Mouse (Mus musculus): ENCODE data around the gene Smim24. TPM values are rescaled to one million over a fixed set of nuclear protein-coding genes. Genes with fewer than 3 reads are reported as not detected.

Smim24 gene
- total and polyA plus RNA-seq, 2 experiments from 2014 or later = 1.4 to 3.7 TPM

DNA sequence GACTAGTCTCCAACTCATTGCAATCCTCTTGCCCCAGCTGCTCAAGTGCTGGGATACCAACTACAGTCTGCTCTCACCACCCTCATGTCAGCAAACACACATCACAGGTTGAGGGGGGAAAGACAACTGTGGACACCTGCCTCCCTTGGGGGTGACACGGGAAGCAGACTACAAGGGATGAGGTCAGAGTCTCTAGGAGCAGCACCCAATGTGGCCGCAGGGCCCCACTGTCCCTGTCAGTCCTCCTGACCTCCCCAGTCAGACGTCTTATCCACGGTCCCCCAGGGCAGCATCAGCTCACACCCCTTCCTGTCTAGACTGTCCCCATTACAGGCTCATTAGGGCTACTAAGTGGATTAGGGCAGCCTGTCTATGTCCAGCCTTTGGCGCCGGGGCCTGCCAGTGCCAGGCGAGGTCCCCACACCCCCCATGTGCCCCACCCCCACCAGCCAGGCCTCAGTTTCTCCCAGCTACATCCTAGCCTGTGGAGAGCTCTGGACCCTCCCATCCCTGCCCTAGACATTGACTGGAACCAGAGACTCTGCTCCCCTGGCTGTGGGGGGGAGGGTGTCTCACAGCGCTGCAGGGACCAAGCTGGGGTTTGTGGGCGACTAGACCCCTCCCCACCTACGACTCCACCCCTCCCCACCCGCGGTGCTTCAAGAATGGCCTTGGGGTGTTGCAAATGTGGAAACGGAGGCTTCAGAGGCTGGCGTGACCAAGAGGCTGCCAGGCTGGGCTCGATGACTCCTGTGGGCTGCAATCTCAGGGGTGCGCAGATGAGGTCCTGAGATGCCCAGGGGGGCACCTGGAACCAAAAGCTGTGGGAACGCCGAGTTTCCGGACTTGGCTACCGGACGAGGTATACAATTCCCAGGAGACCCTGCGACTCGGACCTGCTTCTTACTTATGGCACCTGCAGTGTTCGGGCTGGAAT lies 13.9 kb downstream of the Smim24 start:
- ATAC-seq = no peak
- Histone ChIP-seq H3K9ac (replicated peaks; ENCODE audit: low read length) (no peak overlapping the region), H3K27me3 (ENCODE audit: insufficient read depth, low read length) (no peaks in the 10 kb centered on the region), H3K27ac (no peak overlapping the region), H3K9me3 (ENCODE audit: low read length) (no peaks in the 10 kb centered on the region), H3K4me3 (ENCODE audit: low read length) (no peak overlapping the region), H3K4me1 (ENCODE audit: insufficient read depth, low read length) (peaks cover 32% of the 10 kb centered on the region), H3K36me3 (ENCODE audit: insufficient read depth, low read length) (peaks cover 24% of the 10 kb centered on the region), H3K4me2 (ENCODE audit: low read depth, low read length) (peak overlapping the region; percentile 43)
- no peak for DNase-seq (ENCODE audit: low spot score)
- WGBS = 32% methylated on average over 24 of the region's 24 CpGs
- no peak for TF ChIP-seq CTCF (IDR thresholded peaks at IDR 0.05; ENCODE audit: low read depth)

DNA sequence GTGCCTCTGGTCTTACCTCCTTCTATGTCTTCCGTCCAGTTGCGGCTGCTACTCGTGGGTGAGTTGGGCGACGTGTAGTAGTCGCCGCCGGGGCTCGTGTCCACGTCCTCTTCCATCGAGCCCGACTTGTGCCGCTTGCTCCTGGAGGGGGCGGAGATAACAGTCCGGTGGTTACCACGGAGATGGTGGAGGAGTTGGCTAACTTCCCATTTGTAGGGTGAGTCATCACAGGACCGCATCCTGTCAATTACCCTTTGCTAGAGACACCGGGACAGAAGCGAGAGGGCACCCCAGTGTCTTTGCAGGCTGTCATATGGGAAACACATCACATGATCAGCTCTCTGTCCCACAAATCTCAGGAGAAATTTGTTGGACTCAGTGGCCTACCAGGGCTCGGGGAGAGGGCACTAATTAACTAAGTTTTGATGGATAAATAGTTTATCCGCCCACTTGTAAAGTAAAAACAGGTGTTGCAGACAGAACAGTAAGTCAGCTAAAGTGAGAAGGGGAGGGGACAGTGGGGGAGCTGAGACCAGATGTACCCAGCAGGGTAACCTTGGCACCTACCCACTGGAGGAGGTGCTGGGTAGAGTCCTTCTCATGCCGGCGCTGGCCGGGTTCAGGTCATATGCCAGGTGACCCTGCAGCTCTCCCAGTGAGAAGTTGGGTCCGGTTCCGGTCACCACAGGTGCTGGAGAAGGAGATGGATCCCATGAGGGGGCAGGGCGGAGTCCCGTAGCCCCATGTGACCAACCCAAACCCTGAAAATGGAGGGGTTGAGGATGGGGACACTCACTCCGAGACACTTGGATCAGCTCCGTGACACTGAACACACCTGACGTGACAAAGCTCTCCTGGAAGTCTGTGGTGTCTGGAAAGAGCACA lies 14.9 kb downstream of the Smim24 start:
- no peak overlapping the region; the same call in 1 of the 2 replicates for H3K27ac ChIP-seq

DNA sequence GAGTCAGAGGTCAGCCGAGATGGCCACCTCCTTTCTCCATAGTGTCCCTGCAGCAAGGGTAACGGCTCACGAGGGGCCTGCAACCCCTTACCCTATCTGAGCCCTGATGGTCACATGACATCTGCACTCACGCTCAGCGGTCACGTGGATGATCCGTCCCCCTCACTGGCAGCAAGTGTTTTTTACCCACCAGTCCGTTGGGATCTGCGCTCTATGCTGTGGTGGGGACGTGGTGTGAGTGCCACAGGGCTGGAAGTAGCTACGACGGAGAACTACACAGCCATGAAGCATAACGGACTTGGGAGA lies 15.5 kb downstream of the Smim24 start:
- no peak overlapping the region for H3K27ac ChIP-seq
- H3K4me1 ChIP-seq (ENCODE audit: insufficient read depth, low read length) = peaks cover 25% of the 10 kb centered on the region
- no peak for TF ChIP-seq CTCF (IDR thresholded peaks at IDR 0.05; ENCODE audit: low read depth)

More for the DNA sequence above, 14.9 kb downstream of the Smim24 start:
- peak overlapping the region; percentile 43 for H3K4me2 ChIP-seq (ENCODE audit: low read depth, low read length)
- 26% methylated on average over 31 of the region's 31 CpGs for WGBS
- H3K9me3 ChIP-seq (ENCODE audit: low read length) = no peaks in the 10 kb centered on the region
- no peaks in the 10 kb centered on the region for H3K27me3 ChIP-seq (ENCODE audit: insufficient read depth, low read length)
- ATAC-seq = peak; percentile 13; the same call in 1 of the 2 replicates
- peak; percentile 87 for DNase-seq (ENCODE audit: low spot score)
- peaks cover 24% of the 10 kb centered on the region for H3K36me3 ChIP-seq (ENCODE audit: insufficient read depth, low read length)
- TF ChIP-seq CTCF (IDR thresholded peaks at IDR 0.05; ENCODE audit: low read depth) = no peak
- no peak overlapping the region for H3K4me3 ChIP-seq (ENCODE audit: low read length)
- peaks cover 27% of the 10 kb centered on the region for H3K4me1 ChIP-seq (ENCODE audit: insufficient read depth, low read length)
- H3K9ac ChIP-seq (replicated peaks; ENCODE audit: low read length) = no peak overlapping the region

DNA sequence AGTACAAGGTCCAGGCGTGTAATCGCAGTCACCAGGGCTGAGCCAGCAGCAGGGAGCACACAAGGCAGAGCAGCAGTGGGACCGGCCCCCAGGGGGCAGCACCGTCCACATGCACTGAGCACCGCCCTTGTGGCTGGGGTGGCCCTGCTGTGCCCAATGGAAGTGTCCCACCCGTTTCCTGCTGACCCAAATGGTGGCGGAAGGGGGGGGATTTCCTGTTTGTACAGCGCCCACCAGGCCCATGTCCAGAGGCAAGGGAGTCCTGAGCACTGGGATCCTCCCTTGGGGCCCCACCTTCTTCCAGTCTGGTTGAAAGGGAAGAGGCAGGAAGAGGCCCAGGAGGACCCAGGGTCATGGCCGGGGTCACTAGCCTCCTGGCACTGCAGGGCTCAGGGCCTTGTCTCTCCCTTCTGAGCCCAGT lies 16.0 kb downstream of the Smim24 start:
- Histone ChIP-seq H3K36me3 (ENCODE audit: insufficient read depth, low read length) (peaks cover 21% of the 10 kb centered on the region), H3K9ac (replicated peaks; ENCODE audit: low read length) (no peak overlapping the region), H3K4me1 (ENCODE audit: insufficient read depth, low read length) (peaks cover 25% of the 10 kb centered on the region), H3K27me3 (ENCODE audit: insufficient read depth, low read length) (no peaks in the 10 kb centered on the region), H3K27ac (peak overlapping the region; percentile 11; the same call in 1 of the 2 replicates), H3K9me3 (ENCODE audit: low read length) (no peaks in the 10 kb centered on the region), H3K4me3 (ENCODE audit: low read length) (no peak overlapping the region), H3K4me2 (ENCODE audit: low read depth, low read length) (no peak overlapping the region)
- ATAC-seq (no peak), DNase-seq (ENCODE audit: low spot score) (peak; percentile 74)
- 35% methylated on average over 9 of the region's 9 CpGs for WGBS
- TF ChIP-seq CTCF (IDR thresholded peaks at IDR 0.05; ENCODE audit: low read depth) = peak; percentile 82

More for the DNA sequence above, 15.5 kb downstream of the Smim24 start:
- DNase-seq (ENCODE audit: low spot score) (no peak), ATAC-seq (no peak)
- Histone ChIP-seq H3K4me2 (ENCODE audit: low read depth, low read length) (no peak overlapping the region), H3K27me3 (ENCODE audit: insufficient read depth, low read length) (no peaks in the 10 kb centered on the region), H3K36me3 (ENCODE audit: insufficient read depth, low read length) (peaks cover 24% of the 10 kb centered on the region), H3K9ac (replicated peaks; ENCODE audit: low read length) (no peak overlapping the region), H3K4me3 (ENCODE audit: low read length) (no peak overlapping the region), H3K9me3 (ENCODE audit: low read length) (no peaks in the 10 kb centered on the region)
- WGBS = 55% methylated on average over 13 of the region's 13 CpGs

DNA sequence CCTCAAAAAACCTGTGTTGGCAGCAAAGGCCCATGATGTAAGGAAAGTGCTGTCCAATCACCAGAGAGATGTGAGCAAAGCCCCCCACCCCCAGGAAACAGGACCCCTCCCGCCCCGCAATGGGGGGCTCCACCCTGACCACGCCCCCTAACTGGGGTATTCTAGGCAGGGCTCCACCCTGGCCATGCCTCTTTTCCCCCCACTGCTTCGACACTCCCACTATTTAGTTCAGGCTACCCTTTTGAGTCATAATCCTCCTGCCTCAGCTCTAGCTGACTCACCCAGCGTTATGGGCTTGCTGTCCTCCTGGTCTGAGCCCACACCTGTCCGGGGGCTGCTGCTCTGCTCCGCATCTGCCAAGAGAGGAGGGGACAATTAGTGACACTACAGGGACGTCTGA lies 16.5 kb downstream of the Smim24 start:
- TF ChIP-seq CTCF (IDR thresholded peaks at IDR 0.05; ENCODE audit: low read depth) = no peak
- WGBS = 31% methylated on average over 8 of the region's 8 CpGs
- Histone ChIP-seq H3K36me3 (ENCODE audit: insufficient read depth, low read length) (peaks cover 17% of the 10 kb centered on the region), H3K9ac (replicated peaks; ENCODE audit: low read length) (no peak overlapping the region), H3K4me1 (ENCODE audit: insufficient read depth, low read length) (peaks cover 25% of the 10 kb centered on the region), H3K9me3 (ENCODE audit: low read length) (no peaks in the 10 kb centered on the region), H3K27ac (peak overlapping the region; percentile 11; the same call in 1 of the 2 replicates), H3K27me3 (ENCODE audit: insufficient read depth, low read length) (no peaks in the 10 kb centered on the region), H3K4me3 (ENCODE audit: low read length) (no peak overlapping the region), H3K4me2 (ENCODE audit: low read depth, low read length) (no peak overlapping the region)
- DNase-seq (ENCODE audit: low spot score) (no peak), ATAC-seq (no peak)

DNA sequence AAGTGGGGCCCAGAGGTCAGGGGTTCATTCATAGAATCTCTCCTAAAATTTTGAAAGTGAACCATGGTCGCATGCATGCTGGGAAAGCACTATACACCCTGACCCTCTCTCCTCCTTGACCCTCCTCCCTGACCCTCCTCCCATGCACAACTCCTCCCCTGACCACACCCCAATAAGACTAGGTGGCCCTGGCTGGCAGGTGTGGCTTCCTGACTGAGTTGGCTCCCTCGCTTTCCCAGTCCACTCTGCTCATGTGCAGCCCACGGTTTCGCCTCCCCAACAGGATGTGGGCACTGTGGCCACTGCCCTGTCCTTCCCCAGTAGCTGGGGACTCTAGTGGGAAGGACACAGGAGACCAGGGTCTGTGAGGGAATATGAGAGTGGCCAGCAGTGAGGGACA lies 17.5 kb downstream of the Smim24 start:
- Histone ChIP-seq H3K36me3 (ENCODE audit: insufficient read depth, low read length) (peaks cover 10% of the 10 kb centered on the region), H3K9me3 (ENCODE audit: low read length) (no peaks in the 10 kb centered on the region), H3K4me1 (ENCODE audit: insufficient read depth, low read length) (peaks cover 25% of the 10 kb centered on the region), H3K4me2 (ENCODE audit: low read depth, low read length) (no peak overlapping the region), H3K4me3 (ENCODE audit: low read length) (no peak overlapping the region), H3K27me3 (ENCODE audit: insufficient read depth, low read length) (no peaks in the 10 kb centered on the region), H3K27ac (0 out of 2 replicates have a peak overlapping the region, but pooled peaks have one; percentile 71), H3K9ac (replicated peaks; ENCODE audit: low read length) (no peak overlapping the region)
- DNase-seq (ENCODE audit: low spot score) = no peak
- ATAC-seq = no peak
- WGBS = 74% methylated on average over 4 of the region's 4 CpGs
- TF ChIP-seq CTCF (IDR thresholded peaks at IDR 0.05; ENCODE audit: low read depth) = no peak

All from hindbrain, postnatal 0 days (tissue).